Mouse (Mus musculus): Measurements from ENCODE around the gene Olfr355.

DNA sequence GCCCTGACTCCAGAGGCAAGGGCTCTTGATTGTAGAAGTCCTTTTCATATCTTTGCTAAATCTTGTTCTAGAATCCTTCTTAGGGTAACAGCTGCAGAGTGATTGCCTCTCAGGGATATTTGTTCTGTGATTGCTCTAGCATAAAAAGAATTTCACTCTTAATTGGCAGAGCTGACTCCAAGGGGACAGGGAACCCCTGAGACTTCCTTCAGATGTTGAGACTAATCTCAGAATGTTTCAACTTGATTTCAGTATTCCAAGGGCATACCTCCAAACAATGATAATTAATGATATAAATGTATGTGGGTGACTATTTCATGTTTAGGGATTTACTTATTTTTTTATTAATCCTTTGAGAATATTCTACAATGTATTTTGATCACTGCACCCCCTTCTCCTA is at the start of gene Olfr355:
- TF ChIP-seq MAFK (IDR thresholded peaks at IDR 0.05; ENCODE audit: insufficient read depth, low read depth, low read length): no peak
- TF ChIP-seq ZC3H11A (IDR thresholded peaks at IDR 0.05; ENCODE audit: borderline replicate concordance, low read depth, low read length): no peak
- TF ChIP-seq ZNF384 (IDR thresholded peaks at IDR 0.05; ENCODE audit: low read depth, low read length): no peak
- TF ChIP-seq HCFC1 (IDR thresholded peaks at IDR 0.05; ENCODE audit: borderline replicate concordance, insufficient read depth, low read length): no peak
